Mouse (Mus musculus) ES-CJ7 (cell line): Measurements from ENCODE around the gene Ap1b1.
"Not testable (repeated sequence)": the region's sequence is repeated elsewhere in the genome, so short reads cannot be mapped to it uniquely, and the experiment has no call there.

Experiments
- DNase-seq: peaks from one replicate; pipeline ENCODE4 v3.0.0; 2011; ENCODE audit warnings: low read depth, low spot score

The Ap1b1 gene

GRCm38 (mm10) chr11:5061413-5062139 lies 75.0 kb downstream of the Ap1b1 start:
- peak; percentile 94 for DNase-seq

- DNase-seq = no peak
Measured at GRCm38 (mm10) chr11:5062326-5062725, 75.7 kb downstream of the Ap1b1 start.

- no peak for DNase-seq
Measured at GRCm38 (mm10) chr11:5062860-5063505, 76.4 kb downstream of the Ap1b1 start.

GRCm38 (mm10) chr11:5063561-5064281 lies 77.1 kb downstream of the Ap1b1 start:
- no peak for DNase-seq

- no peak for DNase-seq
Measured at GRCm38 (mm10) chr11:5064282-5065055, 77.8 kb downstream of the Ap1b1 start.

GRCm38 (mm10) chr11:5065056-5065821 lies 78.6 kb downstream of the Ap1b1 start, which contains the start of gene Gas2l1:
TSS of gene Gas2l1 (minus strand) at chr11:5065327.
- DNase-seq = peak; percentile 94

GRCm38 (mm10) chr11:5067063-5067462 lies 80.4 kb downstream of the Ap1b1 start:
- DNase-seq = no peak

- DNase-seq = no peak
Measured at GRCm38 (mm10) chr11:5068126-5068971, 81.7 kb downstream of the Ap1b1 start.

GRCm38 (mm10) chr11:5074882-5075281 lies 88.3 kb downstream of the Ap1b1 start:
- DNase-seq = peak; percentile 64

GRCm38 (mm10) chr11:5075760-5076159 lies 89.1 kb downstream of the Ap1b1 start:
- no peak for DNase-seq

- DNase-seq = not testable (repeated sequence)
Measured at GRCm38 (mm10) chr11:5076843-5077242, 90.2 kb downstream of the Ap1b1 start.

GRCm38 (mm10) chr11:5089147-5089546 lies 102.5 kb downstream of the Ap1b1 start:
- DNase-seq = no peak

GRCm38 (mm10) chr11:5091706-5092105 lies 105.1 kb downstream of the Ap1b1 start:
- peak; percentile 75 for DNase-seq
